Mouse (Mus musculus) ES-E14 (cell line): ENCODE results near the gene Ccdc71. TPM values are rescaled to one million over a fixed set of nuclear protein-coding genes. Genes with fewer than 3 reads are reported as not detected.

Experiments
- DNase-seq: peaks from one replicate; pipeline ENCODE4 v3.0.0-alpha.2; 2013; ENCODE audit warnings: low read depth, low spot score
- H3K27ac ChIP-seq: 2 replicates; pipeline ENCODE4 v1.5.1; 2012; ENCODE audit warnings: low read depth, mild to moderate bottlenecking, low read length, moderate library complexity, mixed read lengths; ENCODE audit not compliant: poor library complexity, insufficient read depth, severe bottlenecking
- H3K36me3 ChIP-seq: 2 replicates; pipeline ENCODE4 v1.6.1; 2012; ENCODE audit warnings: mild to moderate bottlenecking, low read length, moderate library complexity, mixed read lengths; ENCODE audit not compliant: control insufficient read depth, poor library complexity, insufficient read depth, severe bottlenecking
- H3K4me1 ChIP-seq, 2 experiments: fragments of 150-350 bp in 1 of 2; sonication (generic) in 1 of 2; 2 replicates each; pipeline ENCODE4 v1.6.1; 2012; ENCODE audit warnings: low read length in 2 of 2, mild to moderate bottlenecking in 1 of 2, mixed read lengths in 1 of 2; ENCODE audit not compliant: control insufficient read depth in 2 of 2, insufficient read depth in 2 of 2, poor library complexity in 1 of 2
- H3K4me3 ChIP-seq, 2 experiments: fragments of 150-350 bp in 1 of 2; sonication (generic) in 1 of 2; 2 replicates each; pipeline ENCODE4 v1.5.1; 2012; ENCODE audit warnings: low read length in 2 of 2, low read depth in 1 of 2, mild to moderate bottlenecking in 1 of 2, mixed read lengths in 1 of 2; ENCODE audit not compliant: insufficient read depth in 1 of 2, poor library complexity in 1 of 2, severe bottlenecking in 1 of 2
- H3K9ac ChIP-seq: 2 replicates; pipeline ENCODE4 v1.6.1; 2012; ENCODE audit warnings: low read depth, mild to moderate bottlenecking, low read length, mixed read lengths; ENCODE audit not compliant: poor library complexity, insufficient read depth, severe bottlenecking
- H3K9me3 ChIP-seq: fragments of 150-350 bp; sonication (generic); 2 replicates; pipeline ENCODE4 v1.6.1; 2012; ENCODE audit warnings: low read depth, mild to moderate bottlenecking, low read length; ENCODE audit not compliant: control insufficient read depth, insufficient read depth
- CHD2 ChIP-seq: IDR thresholded peaks from 2 replicates; pipeline ENCODE4 v1.6.1; 2014; ENCODE audit warnings: mild to moderate bottlenecking, low read depth, low read length, inconsistent platforms
- HCFC1 ChIP-seq: IDR thresholded peaks from 2 replicates; pipeline ENCODE4 v1.6.1; 2012; ENCODE audit warnings: low read length, inconsistent platforms, borderline replicate concordance; ENCODE audit not compliant: insufficient read depth
- MAFK ChIP-seq: IDR thresholded peaks from 2 replicates; pipeline ENCODE4 v1.6.1; 2014; ENCODE audit warnings: mild to moderate bottlenecking, low read depth, low read length, inconsistent platforms; ENCODE audit not compliant: insufficient read depth
- ZC3H11A ChIP-seq: IDR thresholded peaks from 2 replicates; pipeline ENCODE4 v1.6.1; 2012; ENCODE audit warnings: low read depth, mild to moderate bottlenecking, inconsistent platforms, low read length, borderline replicate concordance
- ZNF384 ChIP-seq: IDR thresholded peaks from 2 replicates; pipeline ENCODE4 v1.6.1; 2012; ENCODE audit warnings: low read depth, low read length, inconsistent platforms
- in situ Hi-C, 2 experiments: fragments of 600-800 bp; cut with MboI; formaldehyde crosslinking; loops; one replicate each; pipeline ENCODE4 v1.15.1; 2025; ENCODE audit warnings: low sequenced_read_pairs in 2 of 2, inconsistent platforms in 1 of 2; ENCODE audit not compliant: unreplicated experiment in 2 of 2
- total RNA-seq: library from RNA; depleted of rRNA; stranded (reverse); fragments of 300-350 nt; gene quantifications from 2 replicates; pipeline ENCODE4 v1.2.3, GENCODE M21; 2012

The Ccdc71 gene
- total RNA-seq, 1 experiment: 18.6 TPM

GRCm38 (mm10) chr9:108431431-108432067, 28.8 kb upstream of the Ccdc71 start:
- Histone ChIP-seq H3K27ac (no peak overlapping the region), H3K9ac (peak overlapping the region; percentile 73), H3K4me1 (no peaks in the 10 kb centered on the region; a peak in 1 of 4 replicates), H3K9me3 (no peaks in the 10 kb centered on the region), H3K36me3 (no peaks in the 10 kb centered on the region), H3K4me3 (peak overlapping the region; percentile 18 to 53; a peak in 3 of 4 replicates)
- in situ Hi-C loops: no loop called here
- peak; percentile 77 for DNase-seq
- no peak for TF ChIP-seq HCFC1
- no peak for TF ChIP-seq ZC3H11A
- no peak for TF ChIP-seq MAFK
- TF ChIP-seq CHD2: no peak
- TF ChIP-seq ZNF384: no peak

DNA sequence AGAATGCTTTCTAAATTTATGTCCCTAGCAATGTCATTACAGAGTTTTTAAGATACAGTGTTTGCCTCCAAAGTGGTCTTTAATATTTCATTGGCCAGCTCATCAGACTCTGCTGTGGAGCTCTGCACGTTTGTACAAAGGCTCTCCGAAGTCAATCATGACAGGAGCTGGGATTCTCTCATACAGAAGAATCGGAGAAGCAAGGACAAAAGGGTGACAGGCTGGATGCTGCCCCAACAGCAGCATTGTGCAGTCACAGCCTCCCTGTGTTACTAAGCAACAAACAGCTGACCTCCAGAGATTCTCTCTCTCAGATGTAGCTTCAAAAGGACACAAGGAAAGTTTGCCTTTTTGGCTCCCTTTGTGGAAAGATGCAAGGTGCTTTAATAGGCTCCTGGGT, 24.1 kb upstream of the Ccdc71 start, which contains the start of gene BC048562:
Gene BC048562 (plus strand): TSS at position 301 of the 400 bp plus-strand sequence.
- Histone ChIP-seq H3K9me3 (no peaks in the 10 kb centered on the region), H3K27ac (no peak within 1 kb of the TSS), H3K36me3 (no peaks in the 10 kb centered on the region), H3K9ac (no peak within 1 kb of the TSS), H3K4me1 (no peaks in the 10 kb centered on the region; a peak in 1 of 4 replicates), H3K4me3 (no peak within 1 kb of the TSS)
- in situ Hi-C loops: no loop called here
- DNase-seq: no peak
- TF ChIP-seq CHD2 (no peak), ZNF384 (no peak), MAFK (no peak), HCFC1 (no peak)

GRCm38 (mm10) chr9:108439176-108439575, 21.2 kb upstream of the Ccdc71 start:
- Histone ChIP-seq H3K36me3 (no peaks in the 10 kb centered on the region), H3K27ac (no peak overlapping the region), H3K9me3 (no peaks in the 10 kb centered on the region), H3K4me3 (no peak overlapping the region), H3K9ac (no peak overlapping the region), H3K4me1 (no peaks in the 10 kb centered on the region)
- DNase-seq: no peak
- in situ Hi-C loops: no loop called here
- TF ChIP-seq ZC3H11A (no peak), CHD2 (no peak), MAFK (no peak), ZNF384 (no peak), HCFC1 (no peak)

GRCm38 (mm10) chr9:108440485-108440884, 19.8 kb upstream of the Ccdc71 start:
- no peak for TF ChIP-seq CHD2
- no peak for TF ChIP-seq ZC3H11A
- TF ChIP-seq HCFC1: no peak
- Histone ChIP-seq H3K9me3 (no peaks in the 10 kb centered on the region), H3K9ac (no peak overlapping the region), H3K36me3 (no peaks in the 10 kb centered on the region), H3K4me1 (no peaks in the 10 kb centered on the region), H3K4me3 (no peak overlapping the region), H3K27ac (no peak overlapping the region)
- DNase-seq: no peak
- in situ Hi-C loops: no loop called here
